Mouse (Mus musculus) retina, postnatal 7 days (tissue): ENCODE measurements around the gene Prkn.

Source experiments
- DNase-seq: peaks from one replicate; pipeline ENCODE4 v3.0.0-alpha.2; 2012; ENCODE audit warnings: low read depth, low spot score

Prkn gene

DNA sequence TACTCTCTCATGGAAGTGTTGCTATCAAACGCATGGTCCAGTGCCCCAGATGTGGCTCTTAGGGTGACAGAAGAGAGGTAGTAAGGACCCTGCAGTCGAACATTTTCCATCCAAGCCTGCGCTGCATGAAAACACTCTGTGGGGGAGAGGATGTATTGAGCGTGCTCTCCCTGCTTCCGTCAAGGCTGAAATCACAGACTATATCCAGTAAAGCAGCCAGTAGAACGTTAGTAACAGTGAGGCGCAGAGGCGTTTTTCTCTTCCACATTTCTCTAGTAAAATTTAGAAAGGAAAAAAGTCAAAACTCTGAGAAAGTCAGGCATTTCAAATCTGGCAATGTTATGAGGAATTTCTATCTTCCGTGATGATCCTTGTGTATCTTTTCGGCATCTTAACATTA lies 897.7 kb downstream of the Prkn start:
- no peak for DNase-seq

DNA sequence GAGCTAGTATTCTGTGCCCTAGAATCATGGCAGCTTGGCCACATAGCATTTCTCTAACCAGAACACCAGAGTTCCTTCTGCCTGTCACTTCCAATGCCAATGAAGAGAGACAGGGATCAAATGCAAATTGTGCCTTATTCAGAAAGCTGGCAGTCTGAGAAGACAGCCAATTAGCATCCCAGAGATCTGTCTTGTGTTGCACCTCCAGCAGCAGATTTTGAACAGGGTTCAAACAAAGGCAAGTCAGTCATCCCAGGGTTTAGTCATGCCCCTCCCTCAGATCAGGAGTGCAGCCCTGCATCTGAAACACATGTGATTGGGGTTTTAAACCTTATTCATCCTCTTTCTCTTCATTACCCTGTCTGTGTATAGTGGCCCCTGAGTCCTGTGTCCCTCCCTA lies 900.5 kb downstream of the Prkn start:
- no peak for DNase-seq

DNA sequence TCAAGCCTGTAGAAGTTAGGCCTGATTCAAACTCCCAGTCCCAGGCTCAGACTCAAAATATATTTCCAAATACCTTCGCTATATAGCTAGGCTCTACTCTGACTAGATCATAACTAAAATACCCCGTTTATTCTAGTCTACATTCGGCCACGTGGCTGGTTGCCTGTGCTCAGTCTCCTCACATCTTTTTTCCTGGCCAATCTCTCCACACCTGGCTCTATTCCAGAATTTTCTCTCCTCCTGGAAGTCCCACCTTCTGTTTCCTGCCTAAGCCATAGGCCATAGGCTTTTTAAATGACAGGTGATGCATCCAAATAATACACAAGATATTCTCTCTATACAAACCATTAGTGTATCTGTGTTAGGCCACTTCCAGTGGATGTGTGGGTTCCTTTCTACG lies 901.0 kb downstream of the Prkn start:
- DNase-seq: no peak

DNA sequence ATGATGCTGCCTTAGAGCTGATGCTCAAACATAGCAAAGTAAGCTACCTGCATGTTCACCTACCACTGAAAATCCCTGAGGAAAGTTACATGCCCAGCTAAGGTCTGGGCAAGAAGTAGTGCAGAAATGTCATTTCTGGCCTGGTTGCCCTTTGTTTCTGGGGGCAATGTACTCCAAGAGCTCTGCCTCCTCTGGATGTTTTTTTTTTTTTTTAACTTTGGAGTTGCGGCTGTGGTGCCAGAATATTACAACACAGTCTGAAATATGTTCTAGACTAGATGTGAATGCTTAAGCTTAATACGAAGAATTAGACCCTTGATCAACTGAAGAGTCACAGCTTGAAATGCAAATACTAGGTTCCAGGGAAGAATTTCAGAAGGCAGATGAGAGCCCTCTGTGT lies 911.1 kb downstream of the Prkn start:
- DNase-seq: no peak

DNA sequence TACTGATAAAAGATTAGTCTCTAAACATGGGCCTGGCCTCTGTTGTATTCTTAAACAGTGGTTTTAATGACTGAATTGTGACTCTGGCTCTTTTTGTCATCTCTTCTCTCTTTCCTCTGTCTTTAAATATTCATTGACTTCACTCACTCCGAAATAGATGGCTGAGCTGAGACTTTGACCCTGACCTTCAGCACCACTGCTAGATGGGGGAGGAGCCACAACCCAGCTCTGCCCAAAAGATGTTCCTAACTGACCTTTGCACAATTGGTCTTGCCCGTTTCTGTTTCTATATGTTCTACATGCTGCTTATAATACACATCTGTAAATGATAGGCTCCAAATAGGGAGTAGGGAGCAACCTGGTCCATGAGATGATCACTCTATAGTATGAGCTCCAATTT lies 912.5 kb downstream of the Prkn start:
- no peak for DNase-seq

DNA sequence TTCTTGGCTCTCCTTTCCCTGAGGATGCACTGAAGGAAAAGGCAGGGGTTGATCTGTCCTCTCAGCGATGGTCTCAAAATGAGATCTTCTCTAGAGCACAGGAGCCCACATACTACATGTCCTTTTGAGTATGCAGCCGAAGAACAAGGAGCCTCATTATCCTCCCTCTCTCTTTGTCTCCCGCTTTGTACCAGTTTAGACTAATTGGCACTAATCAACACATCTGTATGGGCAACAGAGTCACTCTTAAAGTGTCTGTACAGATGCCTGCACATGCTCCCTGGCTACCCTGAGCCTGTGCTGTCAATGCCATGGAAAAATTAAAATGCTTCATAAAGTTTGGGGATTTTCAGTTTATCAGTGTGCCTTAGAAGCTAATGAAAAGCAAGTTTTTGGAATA lies 924.9 kb downstream of the Prkn start:
- no peak for DNase-seq

DNA sequence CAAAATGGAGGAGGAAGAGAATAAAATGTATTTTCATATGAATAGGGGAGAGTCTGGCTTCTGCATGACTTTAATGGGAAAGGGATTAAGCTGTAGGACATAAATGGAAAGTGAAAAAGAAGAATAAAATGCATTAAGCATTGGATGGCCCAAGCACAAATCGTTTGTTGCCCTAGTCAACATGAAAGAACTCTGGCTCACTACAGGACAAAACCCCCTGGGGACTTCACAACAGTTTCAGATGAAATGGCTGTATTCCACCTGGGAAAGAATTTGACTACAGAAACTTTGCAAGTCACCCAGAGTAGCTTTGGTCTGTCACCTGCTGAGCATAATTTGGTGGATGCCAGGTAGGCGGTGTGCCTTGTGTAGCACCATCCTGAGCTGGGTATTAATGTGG lies 925.4 kb downstream of the Prkn start:
- DNase-seq: no peak

DNA sequence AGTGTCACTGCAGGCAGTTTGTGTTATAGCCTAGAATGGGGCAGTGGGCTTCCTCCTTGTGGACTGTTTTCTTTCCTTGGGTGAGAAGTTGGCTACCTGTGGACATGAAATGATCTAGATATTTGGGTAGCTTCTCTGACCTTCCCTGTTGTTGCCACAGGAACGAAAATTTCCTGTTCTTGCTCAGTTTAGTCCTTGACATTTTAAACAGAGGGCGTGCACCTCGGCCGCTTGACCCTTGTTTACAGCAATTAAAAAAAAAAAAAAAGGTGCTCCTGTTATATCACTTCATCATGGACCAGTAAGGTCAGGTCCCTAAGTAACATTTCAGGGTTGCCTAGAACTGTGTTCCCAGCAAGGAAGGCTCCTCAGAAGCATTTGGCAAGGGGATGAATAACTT lies 927.1 kb downstream of the Prkn start:
- no peak for DNase-seq

DNA sequence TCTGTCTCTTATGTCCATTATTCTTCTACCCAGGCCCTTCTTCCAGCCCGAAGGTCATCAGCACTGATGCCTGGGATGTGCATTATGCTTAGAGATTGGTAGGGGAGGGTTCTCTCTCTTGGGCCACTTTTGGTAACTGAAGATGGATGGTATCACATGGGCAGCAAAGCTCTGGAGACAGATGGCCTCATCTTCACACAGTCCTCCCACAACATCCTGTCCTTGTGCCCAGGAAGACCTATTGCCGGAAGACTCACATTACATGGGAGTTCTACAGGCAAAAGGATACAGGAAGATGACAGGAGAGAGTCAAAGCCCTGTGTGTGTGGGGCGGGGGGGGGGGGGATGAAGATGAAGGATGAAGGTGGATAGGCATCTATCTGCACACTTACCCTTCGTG lies 928.2 kb downstream of the Prkn start:
- DNase-seq: no peak

DNA sequence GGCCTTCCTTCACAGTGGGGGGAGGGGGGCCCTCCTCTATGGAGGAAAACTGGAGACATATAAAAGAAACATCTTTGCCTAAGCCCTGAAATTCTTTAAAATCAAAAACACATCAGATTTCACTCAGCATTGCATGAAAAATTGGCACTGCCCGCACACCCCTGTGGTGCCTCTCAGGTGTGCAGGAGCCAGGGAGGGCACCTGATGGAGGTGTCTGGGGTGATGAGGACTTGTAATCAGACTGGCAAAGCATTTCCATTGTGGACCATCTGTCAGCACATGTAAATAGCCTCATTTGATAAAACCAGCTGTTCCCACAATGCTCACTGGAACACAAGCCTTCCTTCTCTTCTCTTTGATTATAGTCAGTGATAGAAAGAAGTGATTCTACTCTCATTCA lies 928.8 kb downstream of the Prkn start:
- DNase-seq: no peak

DNA sequence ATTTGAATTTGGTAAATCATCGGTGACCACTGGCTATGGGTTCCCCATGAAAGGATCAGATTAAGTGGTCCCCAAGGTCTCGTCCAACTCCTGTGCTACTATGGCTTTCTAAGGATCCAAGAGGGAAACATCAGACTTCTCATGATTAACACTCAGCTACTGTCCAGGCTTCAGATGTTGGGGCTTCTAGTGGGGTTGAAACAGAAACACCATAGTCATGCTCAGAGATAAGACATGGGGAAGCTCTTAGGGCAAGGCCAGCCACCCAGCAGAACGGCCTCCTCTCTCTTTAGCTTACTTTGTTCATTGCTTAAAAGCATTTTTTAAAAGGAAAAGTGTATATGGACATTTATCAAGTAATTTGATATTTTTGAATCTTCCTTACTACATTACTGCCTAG lies 929.3 kb downstream of the Prkn start:
- no peak for DNase-seq

DNA sequence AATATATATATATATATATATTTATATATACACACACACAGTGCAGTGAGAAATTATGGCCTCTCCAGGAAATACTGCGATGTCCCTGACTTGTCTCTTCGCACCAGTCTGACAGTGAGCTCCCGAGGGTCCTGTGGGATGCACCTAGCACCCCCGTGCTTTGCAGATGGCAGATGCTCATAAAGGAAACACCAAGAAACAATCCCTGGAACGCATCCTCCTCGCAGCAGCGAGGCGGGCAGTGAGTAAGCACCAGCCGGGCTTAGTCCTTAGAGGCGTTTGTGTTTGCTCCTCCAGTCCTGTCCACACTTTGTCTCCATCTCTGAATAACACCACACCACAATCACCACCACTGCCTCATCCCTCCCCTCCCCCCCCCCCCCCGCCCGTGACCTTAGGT lies 939.4 kb downstream of the Prkn start:
- DNase-seq: no peak

DNA sequence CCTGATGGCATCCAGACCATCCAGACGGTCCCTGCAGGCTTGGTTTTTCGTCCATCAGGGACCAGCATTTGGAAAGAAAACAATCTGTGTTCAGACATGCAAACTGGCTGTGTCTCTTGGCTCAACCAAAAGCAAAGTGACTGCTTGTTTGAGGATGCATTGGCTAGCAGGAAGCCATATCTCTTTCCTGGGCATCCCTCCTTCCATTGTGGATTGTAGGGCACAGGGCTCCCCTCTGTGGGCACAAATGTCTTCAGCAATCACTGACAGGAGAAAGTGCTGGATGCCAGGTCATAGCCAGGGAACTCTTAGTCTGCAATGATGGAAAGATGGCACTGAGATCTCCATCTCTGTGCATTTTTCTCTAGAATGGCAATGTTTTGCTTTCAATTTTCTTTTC lies 939.8 kb downstream of the Prkn start:
- DNase-seq: no peak

DNA sequence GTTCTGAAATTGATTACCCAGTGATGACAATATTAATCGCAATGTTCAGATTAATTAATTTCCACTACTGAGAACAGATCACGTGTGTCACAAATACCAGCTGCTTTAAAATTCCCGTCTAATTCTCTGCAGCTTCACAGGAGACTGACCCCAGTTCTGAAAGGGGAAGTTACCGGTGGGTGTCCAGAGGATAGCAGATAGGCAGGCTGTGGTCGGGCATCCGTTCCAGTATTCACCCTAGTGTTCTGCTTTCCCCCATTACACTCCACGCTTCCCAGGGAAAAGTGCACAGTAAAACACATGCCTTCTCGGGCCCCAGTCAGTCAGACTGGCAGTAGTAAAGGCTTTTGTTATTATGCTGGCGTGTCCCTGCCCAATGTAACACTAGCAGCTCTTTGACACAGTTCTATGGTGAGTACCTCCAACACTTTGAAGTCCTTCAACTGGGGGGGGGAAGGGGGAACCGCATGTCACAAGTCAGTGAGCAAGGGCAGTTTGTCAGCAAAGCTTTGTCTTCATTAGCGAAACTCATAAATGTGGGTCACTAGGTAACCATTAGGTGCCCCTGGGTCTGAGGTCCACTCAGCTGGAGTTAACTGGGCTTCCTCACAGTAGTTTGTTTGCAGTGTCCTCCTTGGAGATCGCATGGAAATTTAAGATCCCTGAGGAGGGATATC lies 940.8 kb downstream of the Prkn start:
- no peak for DNase-seq

DNA sequence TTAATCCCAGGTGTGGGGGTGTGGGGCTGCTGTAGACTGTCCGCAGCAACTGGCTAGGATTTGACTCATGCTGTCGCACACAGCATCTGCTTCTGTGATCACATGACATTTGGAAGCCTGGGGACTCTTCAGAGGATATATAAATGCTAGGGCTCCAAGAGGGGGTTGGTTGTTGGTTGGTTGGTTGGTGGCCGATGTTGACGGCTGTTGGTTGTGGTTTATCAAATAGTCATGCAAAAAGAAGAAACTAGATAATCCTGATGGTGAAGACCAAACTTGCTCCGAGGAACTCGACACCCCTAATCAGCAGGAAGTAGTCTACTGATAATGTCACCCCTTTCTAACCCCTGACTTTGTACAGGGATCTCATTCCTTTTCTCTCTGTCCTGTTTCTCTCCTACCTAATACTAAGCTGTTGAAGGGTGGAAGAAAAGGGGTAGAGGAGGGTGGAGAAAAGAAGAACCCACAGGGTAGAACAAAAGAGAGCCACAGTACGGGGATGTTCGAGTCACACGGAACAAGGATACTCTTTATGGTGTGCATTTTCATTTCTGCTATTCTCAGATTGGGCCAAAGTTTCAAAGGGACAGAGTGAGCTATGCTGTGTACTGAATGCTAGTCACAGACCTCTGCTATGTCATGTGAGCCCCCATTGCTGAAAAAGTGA lies 948.2 kb downstream of the Prkn start:
- DNase-seq: no peak

DNA sequence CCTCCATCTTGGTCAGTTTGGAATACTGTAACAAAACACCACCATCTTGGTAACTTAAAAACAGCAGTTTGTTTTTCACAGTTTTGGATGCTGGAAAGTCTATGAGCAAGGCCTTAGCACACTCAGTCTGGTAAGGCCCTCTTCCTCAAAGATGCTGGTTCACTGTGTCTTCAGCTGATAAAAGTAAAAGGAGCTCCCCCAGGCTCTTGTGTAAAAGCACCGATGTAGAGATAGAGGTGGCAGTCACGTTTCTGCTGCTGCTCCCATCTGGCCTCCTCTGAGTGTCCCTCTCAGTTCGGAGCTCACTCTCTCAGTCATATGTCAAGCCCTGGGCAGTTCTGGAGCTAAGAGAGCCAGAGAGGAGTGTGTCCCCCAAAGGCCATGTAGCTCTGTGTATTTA lies 955.8 kb downstream of the Prkn start:
- DNase-seq: no peak

DNA sequence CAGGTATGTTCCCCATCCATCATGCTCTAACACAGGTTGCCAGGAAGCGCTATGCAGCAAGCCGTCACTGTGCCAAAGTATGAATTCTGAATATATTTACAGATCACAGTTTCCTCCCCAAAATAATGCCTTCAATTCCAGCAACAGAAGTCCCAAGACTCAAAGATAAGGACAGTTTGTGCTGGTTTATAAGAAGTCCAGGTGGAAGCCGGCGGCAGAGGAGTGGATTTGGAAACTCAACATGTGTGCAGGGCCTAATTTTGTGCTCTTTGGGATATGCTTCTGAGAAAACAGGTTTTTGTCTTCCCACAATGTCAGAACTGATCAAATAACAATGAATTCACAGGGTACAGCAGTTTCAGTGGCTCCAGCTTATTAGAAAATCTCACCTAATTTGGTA lies 961.0 kb downstream of the Prkn start:
- no peak for DNase-seq

DNA sequence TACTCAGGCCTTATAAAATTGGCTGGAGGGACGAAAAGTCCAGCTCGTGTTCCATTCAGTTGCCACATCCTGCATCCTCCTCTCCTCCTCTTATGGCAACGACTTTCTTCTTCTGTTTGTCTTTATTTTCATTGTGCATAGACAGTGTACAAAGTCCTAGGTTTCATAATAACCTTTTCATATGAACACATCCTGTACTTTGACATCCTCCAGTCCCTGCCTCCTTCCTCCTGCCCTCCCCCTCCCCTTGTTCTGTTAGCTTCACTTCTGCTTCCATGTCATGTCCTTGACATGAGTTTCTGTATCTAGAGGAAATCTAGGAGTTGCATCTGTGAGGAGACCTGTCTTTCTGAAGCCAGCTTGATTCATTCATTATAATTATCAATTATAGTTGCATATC lies 967.1 kb downstream of the Prkn start:
- no peak for DNase-seq

DNA sequence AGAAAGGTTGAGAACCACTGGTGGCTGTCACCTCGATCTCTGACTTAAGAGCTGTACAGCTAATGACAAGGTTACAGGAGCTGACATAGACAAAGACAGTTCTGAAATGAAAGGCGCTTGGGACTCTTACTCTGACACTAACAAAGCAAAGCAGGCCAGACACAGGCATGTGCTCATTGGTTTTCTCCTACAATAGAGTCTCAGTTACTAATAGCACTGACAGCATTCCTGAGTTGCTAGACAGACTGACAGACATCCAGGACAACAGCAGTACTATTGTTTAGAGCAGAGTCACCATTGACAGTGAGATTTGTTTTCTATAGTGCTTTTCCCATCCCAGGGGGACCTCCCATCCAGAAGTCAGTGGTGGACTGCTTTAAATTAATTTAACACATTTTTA lies 977.7 kb downstream of the Prkn start:
- no peak for DNase-seq

DNA sequence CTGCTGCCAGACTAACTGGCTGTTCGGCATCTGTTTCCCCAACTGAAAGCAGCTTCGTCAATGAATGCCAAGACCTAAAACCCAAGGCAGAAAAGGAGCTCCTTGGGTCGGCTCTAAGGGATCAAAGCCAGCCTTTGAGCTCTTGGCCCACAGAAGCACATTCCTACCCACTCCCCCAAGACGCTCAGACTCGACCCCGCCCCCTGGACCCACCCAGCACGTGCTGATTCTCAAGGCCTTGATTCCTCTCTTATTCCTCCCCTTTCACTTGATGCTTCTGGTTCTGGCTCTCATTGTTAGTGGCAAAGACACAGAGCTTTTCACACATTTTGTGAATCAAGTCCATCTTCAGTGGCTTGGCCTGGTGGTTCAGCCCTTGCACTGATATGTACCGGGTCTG lies 979.3 kb downstream of the Prkn start:
- no peak for DNase-seq

DNA sequence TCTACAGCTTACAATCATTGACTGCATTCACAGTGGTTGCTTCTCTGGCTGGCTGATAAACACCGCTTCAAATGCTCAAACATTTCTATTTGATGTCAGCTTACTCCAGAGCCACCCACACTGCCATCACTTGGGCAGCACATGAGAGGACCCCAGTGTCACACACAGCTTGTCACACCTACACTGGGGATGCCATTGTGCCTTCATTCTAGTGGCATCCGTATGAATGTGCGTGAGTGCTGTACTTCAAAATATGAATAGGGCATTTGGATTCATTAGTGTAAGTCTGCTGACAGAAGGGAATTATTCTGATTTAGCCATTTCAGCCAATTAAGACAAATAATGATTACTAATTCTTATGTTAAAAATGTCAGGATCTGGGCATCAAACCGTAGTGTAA lies 980.6 kb downstream of the Prkn start:
- no peak for DNase-seq

DNA sequence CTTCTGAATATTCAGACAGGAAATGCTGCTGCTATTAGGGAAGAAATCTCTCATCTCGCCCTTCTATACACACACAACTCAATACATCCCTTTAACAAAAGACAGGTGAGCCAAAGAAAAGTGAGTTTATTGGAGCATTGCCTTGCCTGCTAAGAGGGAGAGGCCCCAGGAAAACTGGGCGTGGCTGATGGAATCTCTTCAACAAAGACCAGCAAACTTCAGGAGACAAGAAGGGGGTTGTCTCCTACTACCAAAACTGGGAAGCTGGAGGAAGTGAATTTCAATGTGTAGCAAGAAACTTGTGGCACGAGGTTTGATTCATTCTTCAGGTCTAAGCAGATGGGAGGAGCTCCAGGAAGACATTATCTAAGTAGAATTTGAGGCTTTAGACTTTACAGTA lies 989.3 kb downstream of the Prkn start:
- DNase-seq: no peak

DNA sequence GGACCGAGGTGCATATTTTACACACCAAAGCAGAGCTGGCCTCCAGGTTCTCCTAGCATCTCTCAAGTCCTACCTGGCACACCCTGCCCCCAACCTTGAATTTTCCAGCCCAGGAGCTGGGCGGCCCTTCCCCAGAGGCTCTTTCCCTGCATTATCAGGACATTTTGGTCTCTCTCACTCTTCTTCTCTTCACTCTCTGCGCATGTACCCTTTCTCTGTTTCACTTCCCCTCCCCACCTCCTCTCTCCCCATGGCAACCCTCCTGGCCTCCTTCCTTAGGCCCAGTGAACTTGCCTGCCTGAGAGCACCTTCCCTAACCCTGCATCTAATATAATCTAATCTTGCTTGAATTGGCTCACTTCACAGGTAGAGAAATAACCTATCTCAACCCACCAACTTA lies 996.9 kb downstream of the Prkn start:
- DNase-seq: no peak

DNA sequence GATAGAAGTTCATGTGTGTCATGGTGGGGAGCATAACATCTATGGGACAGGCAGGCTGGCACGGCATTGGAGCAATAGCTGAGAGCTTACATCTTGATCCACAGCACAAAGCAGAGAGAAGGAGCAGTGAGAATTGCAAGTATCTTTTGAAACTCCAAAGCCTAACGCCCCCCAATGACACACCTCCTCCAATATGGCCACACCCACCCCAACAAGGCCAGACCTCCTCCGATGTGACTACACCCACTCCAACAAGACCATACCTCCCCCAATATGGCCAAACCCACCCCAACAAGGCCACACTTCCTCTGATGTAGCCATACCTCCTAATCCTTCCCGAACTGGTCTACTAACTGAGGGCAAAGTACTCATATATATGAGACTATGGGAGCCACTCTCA lies 1004.3 kb downstream of the Prkn start:
- no peak for DNase-seq
